Mouse (Mus musculus): ENCODE results near the gene Vmp1.

- TF ChIP-seq EP300 (optimal IDR thresholded peaks at IDR 0.05) (peak; percentile 94), CTCF (IDR thresholded peaks at IDR 0.05; ENCODE audit: low read depth) (no peak)
These were observed 96.5 kb downstream of the Vmp1 start for GRCm38 (mm10) chr11:86586868-86587792.

All from stomach, postnatal 0 days (tissue).